Mouse (Mus musculus) naive thymus-derived CD4-positive, alpha-beta T cell, adult 2 months (primary cell): ENCODE measurements around the gene Map3k3.
"Not testable (repeated sequence)": the region's sequence is repeated elsewhere in the genome, so short reads cannot be mapped to it uniquely, and the experiment has no call there.

ENCODE experiments used
- DNase-seq: peaks from one replicate; pipeline ENCODE4 v3.0.0-alpha.2; 2011; ENCODE audit warnings: low read depth

Gene Map3k3

DNA sequence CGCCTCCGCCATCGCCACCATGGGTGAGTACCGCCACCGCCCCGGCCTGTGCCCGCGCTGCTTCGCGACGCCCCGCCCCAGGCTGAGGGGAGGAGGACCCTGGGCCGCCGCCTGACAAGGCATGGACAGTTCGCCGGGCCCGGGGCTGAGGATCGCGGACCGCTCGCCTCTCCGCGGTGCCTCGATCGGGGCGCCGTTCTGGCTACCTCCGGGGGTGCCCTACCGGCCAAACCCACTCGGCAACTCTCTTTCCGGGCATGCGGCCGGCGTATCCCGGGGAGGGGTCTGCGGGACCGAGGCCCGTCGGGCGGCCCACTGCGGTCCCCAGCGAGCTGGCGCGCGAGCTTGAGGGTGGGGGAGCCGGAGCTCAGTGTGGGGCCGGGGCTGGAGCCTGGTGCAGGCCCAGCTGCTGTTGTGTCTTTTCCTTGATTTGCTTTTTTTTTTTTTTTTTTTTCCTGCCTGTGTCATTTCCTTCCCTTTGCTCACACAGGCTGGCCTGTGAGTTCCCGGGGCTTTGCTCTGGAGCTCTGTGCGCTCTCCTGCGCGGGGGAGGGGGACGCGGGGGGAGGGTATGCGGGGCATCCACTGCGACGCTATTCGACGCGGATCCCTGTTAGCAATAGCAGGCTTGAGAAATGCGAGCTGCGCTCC, 623 bp downstream of the Map3k3 start:
- DNase-seq: peak; percentile 76

DNA sequence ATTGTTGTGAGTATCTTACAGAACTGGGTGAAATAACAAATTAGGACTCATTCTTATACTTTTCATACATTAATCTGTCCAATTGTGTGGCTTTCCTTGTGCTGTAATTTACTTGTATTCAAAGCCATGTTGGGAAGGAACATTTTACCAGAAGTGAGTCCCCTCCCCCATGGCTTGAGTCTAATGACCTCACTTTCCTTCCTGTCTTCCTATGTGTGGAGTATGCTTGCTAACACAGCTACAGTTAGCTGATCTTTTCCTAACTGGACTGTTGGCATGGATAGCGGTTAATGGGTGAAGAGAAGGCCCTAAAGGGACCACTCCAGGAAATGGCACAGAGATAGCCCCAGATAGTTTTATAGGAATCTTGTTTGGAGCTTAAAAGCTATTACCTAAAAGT, 13.8 kb downstream of the Map3k3 start:
- DNase-seq: peak; percentile 49

DNA sequence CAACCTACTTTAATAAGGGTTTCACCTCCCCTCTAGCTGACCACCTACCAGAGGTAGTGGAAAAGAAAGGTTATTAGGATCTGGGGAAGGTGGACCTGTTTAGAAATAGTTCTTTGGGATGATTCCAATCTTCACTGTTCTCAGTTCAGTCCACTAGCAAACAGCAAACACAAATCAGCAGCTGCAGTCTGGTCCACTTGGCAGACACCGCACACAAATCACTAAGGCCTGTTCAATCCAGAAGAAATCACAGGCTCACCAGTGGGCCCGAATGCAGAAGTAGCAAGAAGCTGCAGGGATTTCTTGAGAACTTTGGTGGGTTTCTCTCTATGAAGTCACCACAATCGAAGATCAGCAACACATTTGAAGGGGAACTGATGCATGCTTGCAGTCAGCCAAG, 18.5 kb downstream of the Map3k3 start:
- DNase-seq: no peak

DNA sequence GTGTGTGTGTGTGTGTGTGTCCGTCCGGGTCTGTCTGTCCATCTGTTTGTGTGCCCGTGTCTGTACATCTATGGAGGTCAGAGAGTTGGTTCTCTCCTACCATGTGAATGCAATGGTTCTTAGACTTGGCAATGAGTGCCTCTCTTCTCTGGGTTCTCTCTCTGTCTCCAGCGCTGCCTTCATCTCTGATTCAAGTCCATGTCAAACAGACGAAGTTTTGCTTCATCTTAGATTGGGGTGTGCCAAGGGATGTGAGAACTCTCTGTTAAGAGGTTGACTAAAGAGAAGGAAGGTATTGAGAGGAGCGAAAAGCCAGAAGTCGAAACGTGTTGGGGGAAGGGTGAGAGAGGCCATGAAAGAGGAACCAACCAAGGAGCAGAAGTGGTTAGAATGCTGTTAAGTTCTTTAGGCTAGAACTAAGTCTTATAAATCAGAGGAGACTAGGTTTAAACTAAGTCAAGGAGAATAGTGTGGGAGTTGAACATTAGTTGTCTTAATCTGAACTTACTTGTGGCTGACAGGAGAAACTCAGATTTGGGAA, 21.7 kb downstream of the Map3k3 start:
- no peak for DNase-seq

DNA sequence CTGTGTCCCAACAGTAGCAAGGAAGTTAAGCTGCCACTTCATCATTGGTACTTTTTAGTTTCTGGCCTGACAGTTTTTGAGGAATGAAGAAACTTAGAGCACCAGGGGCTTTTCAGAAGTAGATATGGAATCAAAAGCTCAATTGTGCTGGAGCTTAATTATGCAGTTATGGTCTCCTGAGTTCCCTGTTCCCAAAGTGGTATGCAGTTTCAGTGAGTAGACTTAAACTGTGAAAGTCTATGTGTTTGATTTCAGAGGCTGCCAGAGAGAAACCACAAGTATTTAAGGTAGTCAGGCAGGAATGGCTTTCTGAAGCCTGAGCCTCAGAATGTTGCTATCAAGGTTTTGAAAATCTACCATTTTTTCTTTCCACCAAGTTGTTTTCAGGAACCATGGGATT, 27.3 kb downstream of the Map3k3 start:
- DNase-seq: no peak

DNA sequence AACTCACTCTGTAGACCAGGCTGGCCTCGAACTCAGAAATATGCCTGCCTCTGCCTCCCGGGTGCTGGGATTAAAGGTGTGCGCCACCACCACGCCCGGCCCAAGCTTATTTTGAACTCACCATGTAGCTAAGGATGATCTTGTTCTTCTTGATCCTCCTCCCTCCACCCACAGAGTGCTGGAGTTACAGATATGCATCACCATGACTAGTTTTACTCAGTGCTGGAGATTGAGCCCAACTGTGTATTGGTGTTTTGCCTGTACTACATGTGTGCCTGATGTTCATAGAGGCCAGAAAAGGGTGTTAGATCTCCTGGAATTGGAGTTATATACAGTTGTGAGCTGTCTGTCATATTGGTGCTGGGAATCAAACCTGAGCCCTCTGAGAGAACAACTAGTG, 37.8 kb downstream of the Map3k3 start:
- DNase-seq: peak; percentile 28

DNA sequence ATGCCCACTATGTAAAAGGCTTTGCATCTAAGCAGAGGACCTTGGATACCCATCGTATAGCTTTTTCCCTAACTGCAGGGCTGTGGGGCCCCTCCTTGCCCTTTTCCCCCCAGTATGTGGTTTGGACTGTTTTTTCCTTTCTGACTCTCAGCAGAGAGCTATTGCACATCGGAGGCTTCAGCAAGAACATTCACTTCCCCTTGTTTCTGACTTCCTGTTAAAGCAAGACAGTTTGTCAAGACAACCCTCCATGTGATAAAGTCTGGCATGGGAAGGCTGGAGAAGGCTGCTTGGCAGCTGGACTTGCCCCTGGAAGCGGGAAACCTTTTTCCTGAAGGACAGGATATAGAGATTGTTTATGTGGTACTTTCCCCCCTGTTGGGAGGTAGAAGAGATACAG, 38.3 kb downstream of the Map3k3 start:
- peak; percentile 57 for DNase-seq

DNA sequence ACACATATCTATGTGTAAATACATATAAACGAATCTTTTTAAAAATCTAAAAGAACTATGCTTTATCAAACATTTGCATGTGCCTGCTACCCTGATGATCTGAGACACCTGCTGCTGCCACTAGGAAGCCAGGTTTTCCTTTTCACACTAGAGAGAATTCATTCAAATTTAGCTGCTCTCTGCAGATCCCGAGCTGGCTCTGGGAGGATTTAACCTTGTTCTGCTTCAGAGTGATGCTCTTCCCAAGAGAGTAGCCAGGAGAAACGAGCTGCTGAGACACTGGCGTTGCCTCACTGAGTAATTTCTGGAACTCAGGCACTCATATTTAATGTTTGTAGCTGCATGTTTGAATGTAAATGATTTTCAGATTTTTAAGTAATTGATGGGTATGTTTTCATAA, 40.4 kb downstream of the Map3k3 start:
- no peak for DNase-seq

DNA sequence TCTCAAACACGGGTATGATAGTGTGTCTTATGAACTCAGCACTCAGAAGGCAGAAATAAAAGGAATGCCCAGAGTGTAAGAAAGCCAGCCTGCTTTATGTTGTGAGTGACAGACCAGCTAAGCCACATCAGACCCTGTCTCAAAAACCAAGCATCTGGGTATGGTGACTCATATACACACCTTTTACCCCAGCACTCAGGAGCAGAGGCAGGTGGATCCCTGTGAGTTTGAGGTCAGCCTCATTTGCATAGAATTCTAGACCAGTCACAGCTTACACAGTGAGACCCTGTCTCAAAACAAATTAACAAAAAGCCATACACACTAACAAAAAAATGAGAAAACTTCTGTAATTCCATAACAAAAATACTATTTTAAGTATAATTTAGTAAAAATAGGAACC, 41.4 kb downstream of the Map3k3 start:
- no peak for DNase-seq

DNA sequence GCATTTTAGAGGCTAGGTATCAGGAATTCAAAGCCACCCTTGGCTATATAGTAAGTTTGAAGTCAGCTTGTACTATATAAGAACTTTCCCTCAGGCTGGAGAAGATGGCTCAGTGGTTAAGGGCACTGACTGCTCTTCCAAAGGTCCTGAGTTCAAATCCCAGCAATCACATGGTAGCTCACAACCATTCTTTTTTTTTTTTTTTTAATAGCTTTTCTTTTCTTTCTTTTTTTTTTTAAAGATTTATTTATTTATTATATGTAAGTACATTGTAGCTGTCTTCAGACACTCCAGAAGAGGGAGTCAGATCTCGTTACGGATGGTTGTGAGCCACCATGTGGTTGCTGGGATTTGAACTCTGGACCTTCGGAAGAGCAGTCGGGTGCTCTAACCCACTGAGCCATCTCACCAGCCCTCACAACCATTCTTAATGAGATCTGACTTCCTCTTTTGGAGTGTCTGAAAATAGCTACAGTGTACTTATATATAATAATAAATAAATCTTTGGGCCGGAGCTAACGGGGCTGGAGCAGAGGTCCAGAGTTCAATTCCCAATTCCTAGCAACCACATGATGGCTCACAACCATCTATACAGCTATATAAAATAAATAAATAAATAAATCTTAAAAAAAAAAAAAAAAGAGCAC, 42.4 kb downstream of the Map3k3 start:
- not testable (repeated sequence) for DNase-seq

DNA sequence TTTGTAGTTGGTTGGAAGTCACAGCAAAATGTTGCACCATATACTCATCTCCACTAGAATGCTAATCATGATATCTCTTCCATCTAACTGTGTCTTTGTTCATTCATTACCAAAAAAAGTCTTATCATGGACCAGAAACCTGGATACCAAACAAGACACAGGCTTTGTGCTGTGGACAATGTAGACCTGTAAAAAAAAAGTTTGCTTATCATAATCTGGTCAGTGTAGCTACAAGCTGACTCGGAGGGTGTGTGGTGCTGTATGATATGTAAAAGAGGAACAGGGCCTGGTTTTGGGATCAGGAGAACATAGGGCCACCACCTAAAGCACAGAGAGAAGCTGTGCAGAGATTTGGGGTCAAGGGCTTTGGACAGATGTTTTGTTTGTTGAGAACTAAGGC, 45.1 kb downstream of the Map3k3 start:
- DNase-seq: no peak

DNA sequence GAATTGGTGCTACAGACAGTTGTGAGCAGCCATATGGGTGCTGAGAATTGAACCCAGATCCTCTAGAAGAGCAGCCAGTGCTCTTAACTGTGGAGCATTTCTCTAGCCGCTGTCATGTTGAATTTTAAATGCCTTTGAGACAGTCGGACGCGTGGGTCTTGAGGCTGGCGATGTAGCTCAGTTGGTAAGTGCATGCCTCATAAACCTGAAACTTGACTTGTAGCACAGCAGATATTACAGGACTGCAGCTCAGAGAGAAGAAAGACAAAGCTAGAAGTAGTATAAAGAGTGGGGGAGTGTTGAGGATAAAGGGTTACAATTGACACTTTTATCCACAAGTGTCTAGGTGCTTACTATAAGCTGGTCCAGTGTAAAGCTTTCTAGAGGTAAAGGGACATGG, 48.1 kb downstream of the Map3k3 start:
- no peak for DNase-seq

DNA sequence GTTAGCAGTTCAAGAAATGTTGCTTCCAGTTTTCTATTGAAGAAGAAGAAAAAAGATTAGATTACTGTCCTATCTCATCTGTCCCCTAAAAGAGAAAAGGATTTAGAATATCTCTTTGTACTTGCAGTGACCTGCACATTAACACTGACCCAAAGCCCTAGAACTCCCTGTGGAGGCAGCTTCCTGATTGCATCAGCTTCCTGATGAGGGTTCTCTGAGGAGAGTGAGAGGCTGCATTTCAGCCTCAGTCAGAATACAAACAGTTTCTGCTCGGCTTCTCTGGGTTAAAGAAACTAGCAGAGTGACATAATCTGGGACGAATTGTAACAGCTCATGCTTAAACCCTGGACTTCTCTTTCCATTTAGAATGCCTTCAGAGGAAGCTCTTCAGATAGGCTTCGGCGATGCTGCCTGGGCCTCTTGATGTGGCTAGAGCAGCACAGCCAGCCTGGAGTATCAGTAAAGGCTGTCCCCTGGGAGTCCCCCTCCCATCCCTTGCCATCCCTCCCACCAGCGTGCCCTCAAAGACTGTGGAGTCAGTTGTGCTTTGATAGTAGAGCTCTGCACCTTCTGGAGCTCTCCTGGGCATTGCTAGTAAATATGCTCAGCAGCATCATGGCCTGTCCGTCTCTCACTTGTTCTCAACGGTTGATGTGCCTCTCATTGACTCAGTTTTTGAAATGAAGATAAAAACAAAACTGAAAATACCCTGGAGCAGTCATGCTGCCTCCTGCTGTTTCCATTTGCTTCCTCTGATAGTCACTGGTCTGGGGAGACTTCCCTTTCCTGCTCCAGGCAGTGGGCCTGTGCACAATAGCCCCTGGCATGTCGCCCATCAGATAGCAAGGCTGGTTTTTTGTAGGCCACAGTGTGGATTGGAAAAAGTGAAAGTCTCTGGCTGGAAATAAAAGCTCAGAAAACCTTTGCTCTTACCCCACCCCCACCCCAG, 50.4 kb downstream of the Map3k3 start:
- peak; percentile 34 for DNase-seq

DNA sequence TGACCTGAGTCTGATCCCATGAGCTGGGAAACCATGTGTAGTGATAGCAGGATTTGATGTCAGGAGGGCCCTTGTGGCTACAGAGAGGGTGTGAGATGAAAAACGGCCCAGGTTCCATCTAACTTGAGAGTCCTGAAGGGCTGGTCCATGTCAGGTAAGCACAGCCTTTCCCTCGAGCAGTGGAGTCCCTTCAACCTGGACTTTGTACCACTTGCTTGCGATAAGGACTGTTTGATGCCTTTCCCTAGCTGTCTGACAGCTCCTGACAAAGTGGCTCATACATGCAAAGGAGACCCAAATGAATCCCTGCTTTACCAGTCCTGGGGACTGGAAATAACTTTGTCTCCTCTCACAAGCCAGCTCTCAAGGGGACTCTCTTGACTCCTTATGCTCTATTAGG, 66.8 kb downstream of the Map3k3 start:
- no peak for DNase-seq

DNA sequence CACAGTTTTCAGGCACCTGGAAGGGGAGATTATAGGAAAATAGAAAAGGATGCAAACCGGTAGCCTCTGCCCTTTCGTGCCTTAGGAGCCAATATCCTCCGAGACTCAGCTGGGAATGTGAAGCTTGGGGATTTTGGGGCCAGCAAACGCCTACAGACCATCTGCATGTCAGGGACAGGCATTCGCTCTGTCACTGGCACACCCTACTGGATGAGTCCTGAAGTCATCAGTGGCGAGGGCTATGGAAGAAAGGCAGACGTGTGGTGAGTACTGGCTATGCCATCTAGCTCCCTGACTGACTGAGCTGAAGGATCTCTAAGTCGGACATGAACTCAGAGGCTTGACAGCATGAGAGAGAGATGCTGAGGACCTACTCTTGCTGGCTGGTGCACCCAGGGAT, 67.7 kb downstream of the Map3k3 start:
- DNase-seq: peak; percentile 21

DNA sequence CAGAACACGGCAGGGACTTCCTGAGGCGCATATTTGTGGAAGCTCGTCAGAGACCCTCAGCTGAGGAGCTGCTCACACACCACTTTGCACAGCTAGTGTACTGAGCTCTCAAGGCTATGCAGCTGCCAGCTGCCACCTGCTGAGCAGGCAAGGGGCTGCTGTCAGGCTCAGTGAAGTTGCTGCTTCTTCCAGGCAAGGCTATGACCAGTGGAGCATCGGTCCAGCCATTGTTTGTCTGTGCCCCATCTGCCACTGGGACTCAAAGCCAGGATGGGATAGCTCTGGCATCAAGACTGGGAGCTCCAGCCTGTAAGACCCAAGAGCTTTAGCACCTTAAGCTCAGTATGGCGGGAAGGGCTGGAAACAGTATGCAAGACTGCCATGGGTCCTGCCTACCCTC, 69.7 kb downstream of the Map3k3 start:
- no peak for DNase-seq

DNA sequence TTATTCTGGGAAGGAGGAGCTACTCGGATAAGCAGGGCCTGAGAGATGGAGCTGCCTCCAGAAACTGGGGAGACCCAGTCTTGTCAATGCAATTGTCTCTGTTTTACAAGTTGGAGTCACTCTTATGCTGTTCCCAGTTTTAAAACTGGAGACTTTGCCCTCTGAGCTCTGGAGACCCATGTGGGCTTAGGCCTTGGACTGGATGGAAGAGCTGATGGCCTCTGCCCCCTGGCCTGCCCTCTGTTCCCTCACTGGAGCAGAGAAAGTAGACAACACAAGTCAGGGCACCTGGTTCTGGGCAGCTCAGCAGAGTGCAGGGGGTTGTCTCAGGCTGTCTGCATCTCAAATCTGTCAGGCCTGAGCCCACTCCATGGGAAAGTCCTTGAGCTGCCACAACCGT, 70.4 kb downstream of the Map3k3 start:
- DNase-seq: peak; percentile 30

DNA sequence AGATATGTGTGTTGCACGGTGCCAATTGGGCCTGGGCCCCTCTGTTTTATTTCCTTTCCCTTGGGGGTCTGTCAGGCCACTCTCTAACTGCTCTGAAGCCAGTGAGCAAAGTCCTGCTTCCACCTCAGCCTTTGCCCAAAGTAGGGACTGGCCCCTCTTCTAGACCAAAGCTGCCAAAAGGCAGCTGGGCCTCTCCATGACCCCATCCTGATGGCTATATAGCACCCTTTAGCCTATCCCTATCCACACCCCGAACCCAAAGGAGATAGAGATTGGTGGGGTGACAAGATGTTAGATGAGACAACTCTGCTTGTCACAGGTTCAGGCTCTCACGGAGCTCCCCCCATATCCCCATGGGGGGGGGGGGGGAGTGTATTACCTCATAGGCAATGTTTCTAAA, 71.3 kb downstream of the Map3k3 start:
- peak; percentile 50 for DNase-seq

DNA sequence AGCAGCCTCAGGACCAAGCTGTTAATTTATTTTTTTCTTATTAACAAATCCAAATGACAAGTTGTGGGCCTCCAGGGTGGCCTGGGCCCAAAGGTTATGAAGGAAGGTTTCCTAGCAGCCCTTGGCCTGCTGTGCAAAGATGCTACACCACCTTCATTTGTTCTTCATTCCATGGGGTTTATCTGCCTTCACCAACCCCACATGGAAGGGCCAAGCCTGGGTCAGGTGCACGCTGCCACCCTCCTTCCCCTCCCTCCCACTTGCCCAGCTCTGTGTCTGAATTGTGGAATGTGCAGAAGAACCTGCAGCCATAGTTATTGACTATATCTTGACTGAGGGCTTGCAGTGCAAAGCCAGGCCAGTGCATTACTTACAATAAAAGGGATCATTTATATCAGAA, 71.8 kb downstream of the Map3k3 start:
- DNase-seq: peak; percentile 36

DNA sequence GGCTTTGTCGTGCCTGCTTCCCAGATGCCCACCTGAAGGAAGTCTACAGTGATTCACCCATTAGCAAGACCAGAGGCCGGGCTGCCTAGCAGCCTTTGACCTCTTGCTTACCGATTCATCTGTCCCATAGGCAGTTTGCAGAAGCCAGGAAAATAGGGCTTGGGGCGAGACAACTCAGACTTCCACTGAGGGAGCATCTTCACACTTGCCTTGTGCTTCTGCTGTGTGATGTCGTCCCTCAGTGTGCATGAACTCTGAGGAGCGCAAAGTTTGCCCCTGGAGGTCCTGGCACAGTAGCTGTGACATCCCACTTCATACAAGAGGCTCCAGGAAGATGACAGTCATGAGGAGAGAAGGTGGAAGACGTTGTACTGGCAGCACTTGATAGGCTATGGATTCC, 72.7 kb downstream of the Map3k3 start:
- DNase-seq: peak; percentile 48

DNA sequence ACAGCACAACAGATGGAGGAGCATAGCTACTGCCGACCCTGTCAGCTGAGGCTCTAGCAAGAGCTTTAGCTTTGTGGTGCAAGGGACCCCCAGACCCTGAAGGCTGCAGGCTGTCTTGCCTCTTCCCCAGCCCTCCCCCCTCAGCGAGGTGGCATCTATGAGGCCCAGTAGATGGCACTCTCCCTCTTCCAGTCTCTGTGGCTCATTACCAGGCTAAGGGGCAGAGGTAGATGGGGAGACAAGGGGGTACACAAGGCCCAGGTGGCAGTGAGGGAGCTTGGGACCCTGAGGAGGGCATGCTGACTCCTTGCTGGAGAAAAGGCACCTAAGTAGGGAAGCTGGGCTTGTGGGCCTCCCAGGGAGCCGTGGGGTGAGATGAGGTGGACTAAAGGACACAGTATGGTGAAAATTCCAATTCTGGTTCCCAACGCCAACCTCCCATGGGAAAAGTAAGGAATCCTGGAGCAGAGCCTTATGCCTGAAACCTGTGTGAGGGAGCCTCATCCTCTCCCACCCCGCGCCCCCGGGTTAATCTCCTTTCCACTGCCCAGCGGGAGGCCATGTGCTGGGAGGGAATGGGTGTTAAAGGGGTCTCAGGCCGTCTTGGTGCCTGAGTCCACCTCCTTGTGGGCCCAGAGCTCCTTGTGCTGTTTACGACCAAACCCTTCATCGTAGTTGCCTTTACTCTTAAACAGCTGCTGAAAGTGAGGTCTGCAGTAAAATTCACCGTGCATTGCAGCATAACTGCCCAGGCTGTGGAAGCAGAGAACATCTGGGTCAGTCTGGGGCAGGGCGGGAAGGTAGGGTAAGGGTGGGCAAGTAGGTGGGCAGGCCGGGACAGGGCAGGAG, 73.9 kb downstream of the Map3k3 start:
- DNase-seq: peak; percentile 88

DNA sequence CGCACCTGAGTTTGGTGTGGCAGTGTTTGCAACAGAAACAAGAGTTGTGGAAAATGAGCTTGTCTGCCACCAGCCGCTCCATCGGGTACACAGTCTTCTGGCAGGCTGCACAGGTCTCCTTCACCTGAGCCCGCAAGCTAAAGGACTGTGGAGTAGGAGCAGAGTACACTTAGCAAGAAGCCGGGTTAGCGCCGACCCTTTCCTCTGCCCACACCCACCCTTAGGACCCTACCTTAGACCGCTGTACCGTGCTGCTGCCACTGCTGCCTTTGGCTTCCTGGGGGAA, 74.5 kb downstream of the Map3k3 start:
- no peak for DNase-seq
